In genomic region chrX:38438147-38438791, GRCm38 (mm10) we compare ENCODE assay signal across 9 mouse cellular contexts. TPM values are rescaled to one million over a fixed set of nuclear protein-coding genes. Genes with fewer than 3 reads are reported as not detected.
DNase-seq lines count a peak whose midpoint lies in the region; ATAC-seq and TF ChIP-seq lines count a peak whose summit lies in the region.
"Had no signal": no experiment of that assay in that cellular context is flagged by ENCODE, and none has a peak within 500 bp of the region (broad histone marks: within the 10 kb centered on the region; RNA-seq: fewer than 3 reads in every experiment).

No protein-coding gene starts in this region.

- ATAC-seq in embryonic facial prominence, embryonic 14.5 days (ENCODE audit: low read depth) = peak; percentile 79
- ATAC-seq in heart, postnatal 0 days (ENCODE audit: insufficient read depth, low read depth) = peak; percentile 78

- no peaks in the 10 kb centered on the region for H3K4me1 ChIP-seq in E14TG2a.4 (replicated peaks; ENCODE audit: low read depth, low read length)
- no peaks in the 10 kb centered on the region for H3K4me1 ChIP-seq in embryonic facial prominence, embryonic 14.5 days (ENCODE audit: control insufficient read depth, insufficient read depth, low read length)
- peaks cover 4% of the 10 kb centered on the region; the same call in 1 of the 2 replicates for H3K4me1 ChIP-seq in heart, postnatal 0 days (ENCODE audit: control insufficient read depth, insufficient read depth)
- H3K4me1 ChIP-seq: limb, embryonic 13.5 days had no signal

- H3K4me3 ChIP-seq in E14TG2a.4 (replicated peaks; ENCODE audit: low read length) = no peak overlapping the region
- H3K4me3 ChIP-seq in embryonic facial prominence, embryonic 14.5 days (ENCODE audit: low read depth, low read length) = no peak overlapping the region
- H3K4me3 ChIP-seq in heart, postnatal 0 days (ENCODE audit: low read depth, low read length) = no peak overlapping the region
- H3K4me3 ChIP-seq: limb, embryonic 13.5 days had no signal

- no peaks in the 10 kb centered on the region for H3K9me3 ChIP-seq in E14TG2a.4 (ENCODE audit: low read length)
- no peaks in the 10 kb centered on the region for H3K9me3 ChIP-seq in embryonic facial prominence, embryonic 14.5 days (ENCODE audit: control insufficient read depth, low read length)
- H3K9me3 ChIP-seq in heart, postnatal 0 days (replicated peaks; ENCODE audit: control insufficient read depth, low read length) = no peaks in the 10 kb centered on the region
- H3K9me3 ChIP-seq: limb, embryonic 13.5 days had no signal

- TF ChIP-seq CTCF in E14TG2a.4 (conservative IDR thresholded peaks at IDR 0.05; ENCODE audit: low read length) = peak; percentile 56
- peak; percentile 82 for TF ChIP-seq CTCF in heart, postnatal 0 days (IDR thresholded peaks at IDR 0.05; ENCODE audit: low read depth)

- DNase-seq in adrenal gland, postnatal 4 days (ENCODE audit: low spot score in 2 of 2) = peak; percentile 6 to 39
- peak; percentile 79 for DNase-seq in embryonic facial prominence, embryonic 14.5 days (ENCODE audit: low spot score)
- DNase-seq in heart, postnatal 0 days (ENCODE audit: low spot score) = peak; percentile 65
- DNase-seq in layer of hippocampus, adult 9-10 months (ENCODE audit: low spot score) = peak; percentile 71
- peak; percentile 80 for DNase-seq in lung, postnatal 10 days
- peak; percentile 62 for DNase-seq in ovary, postnatal 36 days (ENCODE audit: low spot score)
- DNase-seq in thymus, postnatal 10 days (ENCODE audit: low spot score in 2 of 2) = peak; percentile 12 to 56

- 51% methylated on average over 7 of the region's 7 CpGs for WGBS in embryonic facial prominence, embryonic 14.5 days
- 35% methylated on average over 7 of the region's 7 CpGs for WGBS in heart, postnatal 0 days

- H3K27me3 ChIP-seq in E14TG2a.4 (ENCODE audit: insufficient read depth, low read length) = no peaks in the 10 kb centered on the region
- no peaks in the 10 kb centered on the region for H3K27me3 ChIP-seq in embryonic facial prominence, embryonic 14.5 days (replicated peaks; ENCODE audit: control insufficient read depth, insufficient read depth, low read length)
- no peaks in the 10 kb centered on the region for H3K27me3 ChIP-seq in heart, postnatal 0 days (ENCODE audit: control insufficient read depth, insufficient read depth, low read length)
- H3K27me3 ChIP-seq: limb, embryonic 13.5 days had no signal

- no peak overlapping the region for H3K9ac ChIP-seq in embryonic facial prominence, embryonic 14.5 days (ENCODE audit: low read depth, low read length)
- H3K9ac ChIP-seq in heart, postnatal 0 days (replicated peaks; ENCODE audit: low read depth, low read length) = no peak overlapping the region
- H3K9ac ChIP-seq: limb, embryonic 13.5 days had no signal

- no peak overlapping the region for H3K4me2 ChIP-seq in embryonic facial prominence, embryonic 14.5 days (ENCODE audit: low read depth, low read length)
- H3K4me2 ChIP-seq in heart, postnatal 0 days (ENCODE audit: low read depth, low read length) = no peak overlapping the region
- H3K4me2 ChIP-seq: limb, embryonic 13.5 days had no signal

- no peak for TF ChIP-seq EP300 in heart, postnatal 0 days (IDR thresholded peaks at IDR 0.05; ENCODE audit: low read depth)

- no peak overlapping the region for H3K27ac ChIP-seq in embryonic facial prominence, embryonic 14.5 days (replicated peaks; ENCODE audit: low read depth, low read length)
- H3K27ac ChIP-seq in heart, postnatal 0 days (ENCODE audit: low read depth) = peak overlapping the region; percentile 15; the same call in 1 of the 2 replicates
- H3K27ac ChIP-seq: limb, embryonic 13.5 days had no signal

- H3K36me3 ChIP-seq in E14TG2a.4 (ENCODE audit: insufficient read depth, low read length) = peaks cover 65% of the 10 kb centered on the region
- no peaks in the 10 kb centered on the region for H3K36me3 ChIP-seq in embryonic facial prominence, embryonic 14.5 days (ENCODE audit: control insufficient read depth, insufficient read depth, low read length)
- 0 out of 2 replicates have a peak, but pooled peaks cover 6% of the 10 kb centered on the region for H3K36me3 ChIP-seq in heart, postnatal 0 days (replicated peaks; ENCODE audit: control insufficient read depth, insufficient read depth, low read length)

RNA-seq across cellular contexts. Expression of gene Lamp2, which starts 18.0 kb away (rescaled TPM):
- 100 to 1,000 TPM; 173 to 184 TPM for total RNA-seq in adrenal gland, postnatal 4 days (2021)
- polyA plus RNA-seq in embryonic facial prominence, embryonic 14.5 days (2014; fragmentation: Nextera tagmentation; extraction: Ambion mirVana) = 173 and 185 TPM in 2 replicates
- 135 and 142 TPM in 2 replicates for total RNA-seq in heart, postnatal 0 days (2014; rRNA removed; ENCODE audit: low replicate concordance)
- polyA plus RNA-seq in heart, postnatal 0 days (2015; fragmentation: Nextera tagmentation; extraction: Ambion mirVana) = 111 and 113 TPM in 2 replicates

Comparison
In these comparisons a context has a peak if more than half of its experiments do, and no peak if none do; other contexts are left out.
1. DNase-seq: peak in every context shown above with its lines; median percentile 80 in lung, postnatal 10 days; 79 in embryonic facial prominence, embryonic 14.5 days; 71 in layer of hippocampus, adult 9-10 months; 65 in heart, postnatal 0 days; 62 in ovary, postnatal 36 days; 34 in thymus, postnatal 10 days; 22 in adrenal gland, postnatal 4 days.